Mouse (Mus musculus): ENCODE measurements around the gene Barx1.

DNA sequence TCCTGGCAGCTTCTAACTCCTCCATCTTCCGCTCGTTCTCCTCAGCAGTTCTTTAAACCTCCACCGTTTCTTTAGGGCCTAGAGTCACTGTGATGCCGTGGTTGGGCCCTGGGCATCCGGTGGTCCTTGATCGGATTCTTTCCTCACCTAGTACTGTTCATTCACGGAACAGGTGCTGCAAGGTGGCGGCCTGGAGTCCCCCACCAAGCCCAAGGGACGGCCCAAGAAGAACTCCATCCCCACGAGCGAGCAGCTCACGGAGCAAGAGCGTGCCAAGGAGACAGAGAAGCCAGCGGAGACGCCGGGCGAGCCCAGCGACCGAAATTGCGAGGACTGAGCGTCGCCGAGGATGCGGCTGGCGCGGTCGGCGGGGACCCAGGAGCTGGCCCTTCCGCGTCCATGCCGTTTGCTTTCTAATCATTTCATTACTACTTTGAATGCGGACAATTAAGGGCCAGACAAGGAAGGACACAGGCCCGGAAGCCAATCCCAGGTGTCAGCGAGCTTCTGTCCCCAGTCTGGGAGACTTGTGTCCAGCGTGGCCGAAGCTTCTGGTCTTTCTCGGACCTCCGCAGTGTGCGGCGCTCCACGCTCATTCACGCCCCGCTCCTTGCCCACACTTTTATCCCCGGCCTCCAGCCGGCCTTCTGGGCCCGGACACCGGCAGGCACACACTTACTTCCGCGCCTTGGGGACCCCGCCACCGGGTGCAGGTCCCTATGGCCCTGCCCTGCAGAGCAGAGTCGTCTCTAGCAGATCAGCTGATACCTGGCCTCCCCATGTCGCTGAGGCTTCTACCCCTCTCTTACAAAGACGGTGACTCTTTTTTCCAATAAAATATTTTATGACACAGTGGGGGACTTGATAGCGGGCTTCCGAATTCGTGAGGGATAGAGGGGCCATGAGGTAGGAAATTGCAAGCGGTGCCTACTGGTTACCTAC is 3.1 kb downstream of the Barx1 start:
- TF ChIP-seq CTCF (IDR thresholded peaks at IDR 0.05; ENCODE audit: low read depth, low read length), result no peak
- TF ChIP-seq TAL1 (conservative IDR thresholded peaks at IDR 0.05; ENCODE audit: low read depth, low read length), result no peak
- TF ChIP-seq GATA1 (IDR thresholded peaks at IDR 0.05; ENCODE audit: borderline replicate concordance, low read length), result no peak
- no peak for TF ChIP-seq GATA2 (IDR thresholded peaks at IDR 0.05; ENCODE audit: borderline replicate concordance, low read depth, low read length)
